Mouse (Mus musculus) layer of hippocampus, postnatal 14 days (tissue): ENCODE results near the gene 4930579F01Rik. TPM values are rescaled to one million over a fixed set of nuclear protein-coding genes. Genes with fewer than 3 reads are reported as not detected.

Source experiments
- DNase-seq, 2 experiments: peaks; one replicate each; pipeline ENCODE4 v3.0.0; 2021 to 2022; ENCODE audit warnings: low spot score in 2 of 2, mixed read lengths in 1 of 2
- long read RNA-seq, 2 experiments: library from polyadenylated mRNA; stranded (forward); transcript quantifications; one replicate each; pipeline ENCODE4 v2.0.0; 2021
- total RNA-seq, 2 experiments: library from RNA; stranded (reverse); gene quantifications; 2 replicates each; pipeline ENCODE4 v1.2.3; 2021

4930579F01Rik gene
- not detected for total RNA-seq
- long read RNA-seq, experiment 1: 0 reads
- long read RNA-seq, experiment 2: 0 reads

DNA sequence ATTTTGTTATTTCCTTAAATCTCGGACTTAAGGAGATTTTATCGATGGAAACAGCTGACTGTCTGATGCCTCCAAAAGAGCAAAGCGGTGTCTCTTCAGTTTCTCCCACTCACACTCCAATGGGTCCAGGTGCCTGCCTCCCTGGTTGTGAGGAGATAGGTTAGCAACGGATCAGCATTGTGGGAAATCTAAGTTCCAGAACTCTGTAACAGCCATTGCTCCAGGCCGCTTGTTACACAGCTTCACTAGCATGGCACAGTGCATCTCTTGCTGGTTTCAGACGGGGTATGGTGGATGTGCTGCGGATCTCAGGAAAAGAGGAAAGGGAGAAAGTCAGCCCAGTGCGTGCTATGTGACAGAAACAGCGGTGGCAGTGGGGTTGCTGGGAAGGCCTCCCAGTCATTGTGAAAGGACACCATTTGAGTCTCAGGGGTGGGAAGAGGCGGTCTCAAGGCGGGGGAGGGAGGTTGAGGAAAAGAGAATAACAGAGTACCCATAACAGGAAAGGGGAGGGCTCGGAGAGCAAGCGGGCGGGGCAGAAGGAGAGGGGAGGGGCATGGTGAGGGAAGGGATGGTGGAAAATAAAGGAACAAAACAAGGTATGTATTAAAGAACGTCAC, at the start of gene 4930579F01Rik:
Gene 4930579F01Rik (minus strand): TSS at position 143 of the 620 bp plus-strand sequence.
- no peak for DNase-seq

DNA sequence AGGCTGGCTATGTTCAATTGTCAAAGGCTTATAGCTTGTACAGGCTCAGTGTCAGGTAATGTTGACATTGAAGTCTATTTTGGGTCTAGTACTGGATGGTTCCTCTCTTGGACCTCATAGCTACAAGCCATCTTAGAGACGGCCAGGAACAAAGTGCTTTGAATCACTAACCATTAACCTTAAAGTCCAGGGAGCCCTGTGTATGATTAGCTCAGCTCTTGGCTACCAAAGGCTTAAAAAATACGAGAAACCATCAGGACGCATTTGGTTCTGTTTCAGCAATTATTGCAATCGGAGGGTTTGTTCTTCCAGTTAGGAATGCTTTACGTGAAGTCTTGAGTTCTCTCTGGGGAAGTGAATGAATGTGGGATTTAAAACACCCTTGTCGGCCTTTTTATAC, 49.3 kb upstream of the 4930579F01Rik start:
- no peak for DNase-seq

DNA sequence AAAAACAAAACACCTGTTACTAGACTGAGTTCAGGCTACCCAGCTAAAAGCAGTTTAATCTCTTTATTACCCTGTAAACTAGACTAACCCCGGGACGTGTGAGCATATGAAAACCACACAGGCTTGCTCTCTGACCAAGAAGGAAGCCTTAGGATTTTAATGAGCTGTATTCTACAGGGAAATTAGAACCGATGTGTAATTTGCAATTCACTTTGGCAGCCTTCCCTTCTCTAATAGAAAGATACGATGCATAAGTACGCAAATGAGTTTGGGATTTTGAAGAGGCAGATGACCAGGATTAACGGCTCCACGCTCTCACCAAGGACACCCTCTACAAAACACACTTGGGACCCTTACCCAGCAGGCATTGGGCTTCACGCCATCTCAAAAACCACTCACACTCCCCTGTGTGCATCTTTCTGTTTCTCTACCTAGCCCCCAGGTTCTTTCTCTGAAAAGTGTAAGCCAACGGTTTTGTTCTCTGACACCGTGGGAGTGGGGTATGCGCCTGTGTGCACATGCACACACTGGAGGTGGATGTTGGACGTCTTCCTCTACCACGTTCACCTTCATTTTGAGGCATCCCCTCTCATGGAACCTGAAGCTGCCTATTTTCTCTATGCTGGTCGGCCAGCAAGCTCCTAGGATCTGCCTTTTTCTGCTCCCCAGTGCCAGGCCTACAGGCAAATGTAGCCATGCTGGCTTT, 48.5 kb upstream of the 4930579F01Rik start:
- DNase-seq: no peak

DNA sequence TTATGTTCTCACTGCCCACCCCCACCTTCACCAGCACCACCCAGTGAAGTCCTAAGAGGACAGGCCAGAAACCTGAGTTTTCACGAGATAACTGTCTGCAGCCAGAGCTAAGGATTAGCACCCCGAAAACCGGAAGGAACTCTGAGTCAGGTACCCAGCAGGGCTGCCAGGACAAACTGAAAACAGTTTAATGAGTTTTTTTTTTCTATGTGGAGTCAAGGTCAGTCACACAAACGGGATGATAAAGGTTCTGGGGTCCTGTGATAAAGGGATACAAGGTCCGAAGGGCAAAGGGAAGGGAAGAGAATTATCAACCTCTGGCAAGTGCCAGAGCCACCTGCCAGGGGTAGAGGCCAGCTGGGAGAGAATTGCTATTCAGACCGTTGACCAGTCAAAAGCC, 47.7 kb upstream of the 4930579F01Rik start:
- no peak for DNase-seq

DNA sequence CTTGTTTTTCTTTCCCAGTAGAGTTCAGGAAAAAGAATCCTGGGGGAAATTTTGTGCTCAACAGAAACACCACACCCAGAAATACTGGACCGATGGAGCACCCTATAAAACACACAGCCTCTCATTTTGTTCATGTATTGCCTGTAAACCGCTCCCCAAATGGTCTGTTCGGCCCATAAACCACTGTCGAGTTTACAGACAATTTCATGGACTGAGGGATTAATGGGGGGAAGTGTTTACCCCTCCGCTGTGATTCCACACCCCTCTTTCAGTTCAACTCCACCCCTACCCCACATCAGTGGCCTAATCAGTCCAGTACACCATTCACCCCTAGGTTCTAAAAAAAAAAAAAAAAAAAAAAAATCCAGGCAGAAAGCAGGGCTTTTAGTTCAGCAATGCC, 47.3 kb upstream of the 4930579F01Rik start:
- DNase-seq: no peak

DNA sequence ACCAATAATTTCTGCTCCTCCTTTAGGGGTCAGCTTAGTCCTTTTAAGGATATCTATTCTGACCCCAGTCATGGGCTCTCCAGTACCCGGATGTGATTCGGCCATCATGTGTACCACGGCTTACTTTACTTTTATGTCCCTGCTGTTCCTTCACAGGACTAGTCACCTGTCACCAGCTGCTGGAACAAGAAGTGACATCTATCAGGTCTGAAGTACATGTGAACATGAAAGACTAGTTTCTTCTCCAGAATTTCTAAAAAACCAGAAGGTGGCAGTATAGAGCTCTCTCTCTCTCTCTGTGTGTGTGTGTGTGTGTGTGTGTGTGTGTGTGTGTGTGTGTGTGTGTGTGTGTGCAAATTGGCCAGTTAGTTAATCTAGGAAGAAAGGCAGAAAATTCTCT, 46.8 kb upstream of the 4930579F01Rik start:
- no peak for DNase-seq

DNA sequence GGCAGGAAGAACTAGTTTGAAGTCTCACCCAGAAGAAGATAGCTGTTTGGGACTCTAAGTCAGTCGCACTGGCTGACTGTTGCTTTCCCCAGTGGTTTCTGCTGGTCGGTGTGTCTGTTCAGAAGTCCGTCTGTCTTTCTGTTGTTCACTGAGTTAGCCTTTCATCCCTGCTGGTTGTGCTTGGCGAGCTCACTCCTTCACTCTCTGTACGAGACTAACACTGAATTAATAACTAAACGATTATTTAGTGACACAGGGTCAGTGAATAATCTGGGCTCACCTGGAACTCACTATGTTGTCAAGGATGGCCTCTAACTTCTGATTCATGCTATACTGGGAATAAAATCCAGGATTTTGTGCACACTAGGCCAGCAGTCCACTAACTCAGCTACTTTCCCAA, 45.8 kb upstream of the 4930579F01Rik start:
- DNase-seq: no peak

DNA sequence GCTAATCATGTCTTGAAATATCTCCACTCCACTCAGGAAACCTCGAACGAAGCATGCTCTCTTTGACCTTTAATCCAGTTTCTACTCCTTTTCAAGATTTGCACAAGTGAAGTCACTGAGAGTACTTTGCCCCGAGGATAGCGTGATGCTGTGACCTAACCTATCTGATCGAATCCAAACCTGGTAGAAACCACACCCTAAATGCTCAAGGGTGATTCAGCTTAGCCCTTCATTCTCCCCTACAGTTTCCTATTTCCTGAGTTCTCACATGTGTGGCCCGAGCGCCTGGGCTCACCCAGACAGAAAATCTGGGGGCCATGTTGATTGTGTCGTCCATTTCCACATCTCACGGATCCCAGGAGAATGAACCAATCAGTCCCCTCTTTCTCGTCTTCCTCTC, 44.4 kb upstream of the 4930579F01Rik start:
- DNase-seq: no peak

DNA sequence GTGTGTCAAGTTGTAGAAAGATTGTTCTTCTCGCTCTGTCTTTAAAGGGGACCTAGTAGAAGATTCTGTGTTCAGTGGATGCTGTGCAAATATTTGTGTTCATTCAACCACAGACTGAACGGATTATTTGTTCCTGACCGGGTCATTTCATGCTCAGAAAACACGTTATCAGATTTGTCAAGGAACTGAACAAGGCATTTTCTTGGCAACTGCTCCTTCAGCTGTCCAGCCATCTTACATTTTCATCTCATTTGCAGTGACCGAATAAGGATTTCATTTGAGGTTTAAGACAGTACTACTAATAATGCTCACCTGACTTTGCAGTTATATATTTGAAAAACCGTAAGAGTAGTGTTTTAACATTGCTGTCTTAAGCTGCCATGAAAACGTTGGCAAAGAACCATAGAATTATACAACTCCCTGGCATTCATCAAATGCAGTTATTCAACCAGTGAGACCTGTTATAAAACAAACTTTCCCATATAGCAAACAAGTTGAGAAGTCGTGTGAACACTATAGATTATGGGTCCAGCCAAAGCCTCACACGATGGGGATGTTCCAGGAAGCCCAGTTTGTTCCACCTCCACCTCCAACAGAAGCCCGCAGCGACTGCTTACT, 43.0 kb upstream of the 4930579F01Rik start:
- DNase-seq: no peak

DNA sequence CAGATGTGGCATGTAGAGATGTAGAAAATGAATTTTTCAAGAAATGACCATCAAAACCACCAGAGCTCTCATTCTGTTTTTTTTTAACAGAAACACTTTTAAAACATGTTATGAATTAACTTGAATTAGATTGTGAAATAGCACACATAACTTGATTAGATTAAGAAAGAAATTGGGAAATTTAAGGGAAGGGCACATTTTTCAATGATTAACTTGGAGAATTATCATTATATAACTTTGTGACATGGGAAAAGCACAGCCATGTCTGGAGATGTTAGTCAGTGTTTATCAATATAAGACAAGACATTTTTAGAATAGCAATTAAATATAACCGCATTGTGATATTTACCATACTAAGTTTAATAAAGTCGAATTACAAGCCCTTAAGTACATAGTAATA, 37.9 kb upstream of the 4930579F01Rik start:
- no peak for DNase-seq

DNA sequence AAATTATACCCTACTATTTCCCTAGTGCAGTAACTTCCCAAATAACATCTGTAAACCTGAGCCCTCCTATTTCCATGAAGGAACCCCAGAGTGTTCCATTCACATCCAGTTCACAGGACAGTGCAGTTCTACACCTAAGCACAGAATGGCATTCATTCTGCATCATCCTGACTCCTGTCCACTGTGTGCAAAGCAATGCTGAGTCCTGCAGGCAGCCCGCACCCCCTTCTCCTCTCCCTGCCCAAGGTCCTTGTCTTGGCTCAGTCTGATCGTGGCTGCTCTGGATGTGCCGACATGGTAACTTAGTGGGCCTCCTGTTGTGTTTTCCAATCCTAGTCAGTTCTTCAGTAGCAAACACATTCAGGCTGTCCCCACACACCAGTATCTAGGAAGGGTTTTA, 36.6 kb upstream of the 4930579F01Rik start:
- no peak for DNase-seq

DNA sequence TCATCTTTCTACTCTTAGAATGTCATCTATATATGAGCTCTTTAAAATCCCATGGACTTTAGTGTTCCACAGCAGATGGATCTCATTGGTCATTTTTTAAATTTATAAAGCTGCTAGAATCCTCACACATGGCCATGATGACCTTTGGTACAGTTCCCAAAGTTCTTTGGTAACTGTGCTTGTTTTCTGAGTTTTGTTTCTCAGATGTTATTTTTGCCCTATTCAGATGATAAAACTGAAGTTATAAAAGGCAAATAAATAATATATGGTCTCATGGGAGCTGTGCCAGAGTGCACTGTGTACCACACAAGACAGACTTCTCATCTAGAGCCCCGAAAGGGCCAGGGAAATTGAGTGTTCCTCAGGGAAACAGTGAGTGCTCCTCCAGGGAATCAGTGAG, 35.8 kb upstream of the 4930579F01Rik start:
- no peak for DNase-seq

DNA sequence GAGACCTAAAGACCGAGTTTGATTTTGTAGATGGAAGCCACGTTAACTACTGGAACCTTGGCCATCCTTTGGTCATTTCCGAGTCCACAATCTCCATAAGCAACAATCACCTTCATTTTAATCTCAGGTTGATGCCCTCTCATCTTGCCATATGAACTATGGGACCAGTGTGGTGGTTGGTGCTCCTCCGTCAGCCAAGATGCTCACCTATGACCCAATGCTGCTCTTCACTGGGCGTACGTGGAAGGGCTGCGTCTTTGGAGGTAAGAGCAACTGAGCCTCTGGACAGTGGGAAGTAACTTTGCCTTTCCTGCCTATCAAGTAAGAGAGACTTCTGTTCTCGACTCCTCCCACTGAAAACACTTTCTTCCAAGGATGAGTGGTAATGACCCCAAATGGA, 34.2 kb upstream of the 4930579F01Rik start:
- no peak for DNase-seq

DNA sequence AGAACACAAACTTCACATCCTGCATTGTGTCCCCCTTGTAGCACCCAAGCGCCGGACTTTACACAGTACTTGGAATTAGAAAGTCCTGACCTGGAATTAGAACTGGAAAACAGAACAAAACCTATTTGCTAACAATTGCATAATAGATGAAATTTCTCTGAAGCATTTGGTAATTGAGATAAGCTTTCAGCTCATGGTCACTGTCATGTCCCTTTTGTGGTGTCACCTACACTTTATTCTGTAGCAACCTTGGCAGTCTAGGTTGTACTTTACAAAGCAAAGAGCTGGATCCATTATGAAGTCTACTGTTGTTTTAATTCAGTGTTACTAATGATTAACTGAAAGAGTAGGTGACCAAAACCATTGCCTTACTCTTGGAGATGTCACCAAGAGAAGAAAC, 33.5 kb upstream of the 4930579F01Rik start:
- no peak for DNase-seq

DNA sequence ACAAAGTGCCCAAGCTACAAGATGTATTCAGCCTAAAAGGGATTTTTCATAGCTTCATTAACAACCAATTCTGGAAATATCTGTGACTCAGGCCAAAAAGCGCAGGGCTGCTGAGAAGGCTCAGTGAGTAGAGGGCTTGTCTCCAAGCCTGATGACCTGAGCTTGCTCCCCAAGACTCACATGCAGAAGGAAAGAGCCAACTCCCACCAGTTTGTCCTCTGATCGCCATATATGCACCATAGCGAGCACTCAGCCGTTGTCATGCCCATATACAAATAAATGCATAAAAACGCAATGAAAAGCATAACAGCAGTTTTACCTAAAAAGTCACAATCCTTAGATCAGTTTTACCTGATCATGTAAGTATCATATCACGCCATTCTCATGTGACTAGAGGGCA, 32.9 kb upstream of the 4930579F01Rik start:
- DNase-seq: no peak

DNA sequence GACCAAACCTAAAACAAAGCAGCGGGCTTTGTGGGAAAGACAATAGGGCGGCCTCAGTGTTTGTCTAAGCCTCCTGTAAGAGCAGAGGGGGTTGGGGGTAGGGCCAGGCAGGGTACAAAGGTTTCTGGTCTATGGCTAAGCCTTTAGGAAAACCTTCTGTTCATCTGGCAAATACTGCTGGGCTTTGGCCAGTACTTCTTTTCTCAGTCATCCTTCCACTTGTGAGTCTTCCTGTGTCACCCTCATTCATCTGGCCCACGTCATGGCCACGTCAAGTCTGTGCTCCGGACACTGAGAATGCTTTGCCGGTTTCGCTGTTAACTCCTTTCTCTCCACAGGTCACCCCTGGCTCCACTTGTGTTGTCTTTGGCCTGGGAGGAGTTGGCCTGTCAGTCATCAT, 32.2 kb upstream of the 4930579F01Rik start:
- DNase-seq: no peak

DNA sequence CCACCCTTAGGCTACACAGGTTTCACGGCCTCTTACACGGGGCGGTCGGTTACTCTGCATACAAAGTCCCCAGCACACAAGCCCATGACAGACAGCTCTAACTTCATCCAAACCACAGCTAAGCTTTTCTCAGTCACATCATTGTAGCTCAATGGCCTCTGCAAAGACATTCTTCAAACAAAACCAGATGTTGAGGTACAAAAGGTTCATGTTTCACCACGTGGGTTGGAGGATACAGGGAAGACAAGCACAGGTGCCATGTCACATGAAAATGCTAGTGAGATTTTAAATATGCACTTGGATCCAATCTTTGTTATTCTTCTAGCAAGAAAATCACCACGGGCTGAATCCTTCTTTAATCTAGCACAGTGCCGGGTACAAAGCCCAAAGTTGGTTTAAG, 31.7 kb upstream of the 4930579F01Rik start:
- DNase-seq: no peak

DNA sequence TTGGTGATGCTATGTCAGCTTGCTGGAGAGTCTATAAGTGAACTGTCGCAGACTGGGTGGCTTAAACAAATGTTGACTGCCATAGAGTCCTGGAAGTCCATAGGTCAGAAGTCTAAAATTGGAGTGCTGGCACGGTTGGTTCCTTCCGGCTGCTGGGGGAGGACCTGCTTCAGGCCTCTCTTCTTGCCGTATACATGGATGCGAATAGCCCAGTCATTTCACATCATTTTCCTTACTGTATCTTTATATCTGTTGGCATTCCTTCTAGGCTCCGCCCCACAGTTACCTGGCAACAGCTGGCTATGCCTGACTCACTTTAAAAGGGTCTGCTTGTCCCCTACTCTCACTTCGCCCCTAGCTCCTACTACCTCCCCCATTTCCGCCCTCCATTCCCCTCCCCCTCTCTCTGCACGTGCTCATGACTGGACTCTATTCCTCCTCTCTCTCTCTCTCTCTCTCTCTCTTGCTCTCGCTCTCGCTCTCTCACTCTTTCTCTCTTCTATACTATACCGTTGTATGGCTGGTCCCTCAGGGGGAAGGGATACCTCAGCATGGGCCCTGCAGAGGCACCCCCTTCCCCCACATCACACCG, 30.8 kb upstream of the 4930579F01Rik start:
- DNase-seq: no peak

DNA sequence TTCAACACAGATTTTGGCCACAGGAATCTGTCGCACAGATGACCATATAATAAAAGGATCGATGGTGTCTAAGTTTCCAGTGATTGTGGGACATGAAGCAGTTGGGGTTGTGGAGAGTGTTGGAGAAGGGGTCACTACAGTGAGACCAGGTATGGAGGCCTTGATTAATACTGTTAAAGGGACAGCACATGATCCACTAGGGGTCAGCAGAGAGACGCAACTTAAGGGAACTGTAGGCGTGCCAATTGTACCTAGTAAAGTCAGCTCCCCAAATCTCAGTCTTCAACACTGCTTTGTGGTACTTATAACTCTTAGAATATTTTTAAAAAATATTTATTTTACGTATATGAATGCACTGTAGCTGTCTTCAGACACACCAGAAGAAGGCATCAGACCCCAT, 29.3 kb upstream of the 4930579F01Rik start:
- peak in 1 of 2 experiments; percentile 63 for DNase-seq

DNA sequence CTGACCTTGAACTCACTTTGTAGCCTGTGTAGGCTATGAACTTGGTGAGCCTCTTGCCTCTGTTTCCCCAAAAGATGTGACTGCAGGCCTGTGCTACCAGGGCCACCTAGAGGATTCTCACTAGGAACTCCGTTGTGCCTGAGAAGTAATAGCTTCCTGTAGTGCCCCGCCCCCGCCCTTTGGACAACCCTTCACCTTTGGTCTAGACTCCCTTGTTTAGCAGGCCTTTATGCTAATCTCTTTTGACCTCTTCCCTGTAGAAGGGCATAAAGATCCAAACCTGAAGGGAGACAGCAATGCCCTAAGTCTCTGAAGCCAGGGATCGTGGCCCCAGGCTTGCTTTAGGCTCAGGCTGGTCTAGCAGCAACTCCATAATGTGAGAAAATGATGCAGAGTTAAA, 28.9 kb upstream of the 4930579F01Rik start:
- no peak for DNase-seq

DNA sequence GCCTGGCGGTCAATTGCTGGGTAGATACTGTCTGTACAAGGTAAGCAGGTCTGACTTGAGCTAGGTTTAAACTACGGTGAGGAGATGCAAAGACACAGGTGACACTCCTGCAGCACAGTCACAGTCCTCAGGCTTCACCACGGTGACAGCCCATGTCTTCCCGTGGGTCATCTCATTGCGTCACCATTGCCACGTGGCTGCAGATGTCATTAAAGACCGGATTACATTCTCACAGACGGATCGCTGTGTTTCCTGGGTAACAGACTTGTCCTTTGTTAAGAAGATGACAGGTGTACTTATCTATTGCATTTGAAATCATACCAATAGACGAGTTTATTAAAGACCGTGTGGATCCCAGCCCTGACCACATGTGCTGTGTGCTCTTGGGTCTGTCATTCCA, 27.5 kb upstream of the 4930579F01Rik start:
- DNase-seq: no peak

DNA sequence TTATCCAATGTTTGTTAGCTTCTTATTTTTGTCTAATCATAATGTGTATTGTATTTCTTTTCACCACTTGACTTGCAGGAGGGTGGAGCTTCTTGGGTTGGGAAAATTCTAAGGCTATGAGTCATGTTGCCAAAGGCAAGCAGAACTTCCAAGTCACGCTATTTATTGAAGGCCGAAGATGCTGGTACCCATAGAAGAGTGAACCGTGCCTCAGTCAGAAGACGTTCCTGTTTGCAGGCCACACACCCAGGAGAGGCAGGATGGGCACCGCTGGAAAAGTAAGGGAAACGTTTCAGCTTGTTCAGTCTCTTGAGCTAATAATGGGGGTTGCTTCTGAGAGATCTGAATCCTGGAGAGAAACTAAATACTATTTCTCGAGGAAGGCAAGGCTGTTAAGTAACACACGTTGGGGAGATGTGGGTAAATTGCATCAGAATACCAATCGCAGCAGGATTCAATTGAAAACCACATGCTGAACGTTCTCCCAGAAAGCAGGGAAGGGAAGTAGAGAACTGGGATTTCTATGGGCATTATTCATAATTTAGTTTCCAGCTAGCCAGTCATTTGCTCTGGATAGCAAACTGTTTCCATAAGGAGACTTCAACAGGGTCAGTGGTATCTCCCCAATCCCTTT, 24.1 kb upstream of the 4930579F01Rik start, which contains the start of gene Adh7:
Gene Adh7 (plus strand): TSS at position 130 of the 634 bp plus-strand sequence.
- no peak for DNase-seq
